Mouse (Mus musculus) hindbrain, embryonic 11.5 days (tissue): ENCODE measurements around the gene Ndufv3. TPM values are rescaled to one million over a fixed set of nuclear protein-coding genes. Genes with fewer than 3 reads are reported as not detected.

Source experiments
- ATAC-seq: fragments of 200-750 bp; cut with Nextera tagmentation; 2 replicates; pipeline ENCODE4 v1.8.0; 2017; ENCODE audit warnings: mild to moderate bottlenecking, moderate TSS enrichment, moderate library complexity; ENCODE audit not compliant: low FRiP score
- DNase-seq: peaks from one replicate; pipeline ENCODE4 v3.0.0-alpha.2; 2015; ENCODE audit warnings: low spot score
- H3K27ac ChIP-seq: fragments of 300-500 bp; sonication (generic); 2 replicates; pipeline ENCODE4 v1.5.1; 2014; ENCODE audit warnings: mild to moderate bottlenecking, low read depth, low read length
- H3K27me3 ChIP-seq: fragments of 300-500 bp; sonication (generic); 2 replicates; pipeline ENCODE4 v1.6.1; 2014; ENCODE audit warnings: mild to moderate bottlenecking, low read length, moderate library complexity, mixed read lengths; ENCODE audit not compliant: control insufficient read depth, insufficient read depth
- H3K36me3 ChIP-seq: fragments of 300-500 bp; sonication (generic); 2 replicates; pipeline ENCODE4 v1.6.1; 2014; ENCODE audit warnings: mild to moderate bottlenecking, low read length, moderate library complexity, mixed read lengths; ENCODE audit not compliant: control insufficient read depth, insufficient read depth
- H3K4me1 ChIP-seq: fragments of 300-500 bp; sonication (generic); replicated peaks from 2 replicates; pipeline ENCODE4 v1.6.1; 2014; ENCODE audit warnings: low read length, mixed read lengths; ENCODE audit not compliant: control insufficient read depth, insufficient read depth
- H3K4me2 ChIP-seq: fragments of 300-500 bp; sonication (generic); replicated peaks from 2 replicates; pipeline ENCODE4 v1.6.1; 2014; ENCODE audit warnings: mild to moderate bottlenecking, low read depth, low read length
- H3K4me3 ChIP-seq: fragments of 300-500 bp; sonication (generic); 2 replicates; pipeline ENCODE4 v1.5.1; 2014; ENCODE audit warnings: low read depth, low read length
- H3K9ac ChIP-seq: fragments of 300-500 bp; sonication (generic); 2 replicates; pipeline ENCODE4 v1.6.1; 2014; ENCODE audit warnings: low read depth, low read length
- H3K9me3 ChIP-seq: fragments of 300-500 bp; sonication (generic); 2 replicates; pipeline ENCODE4 v1.6.1; 2016; ENCODE audit warnings: low read length; ENCODE audit not compliant: control insufficient read depth
- WGBS: fragments of 180-500 bp; shearing (Covaris S2); extraction: QIAGEN DNeasy Blood & Tissue Kit; methylation state at CpG from one replicate; pipeline ENCODE4 v1.1.7; 2014; 5-methylcytosine and 5-hydroxymethylcytosine counted together
- polyA plus RNA-seq: library from polyadenylated mRNA; unstranded; fragments of >200 nt; fragmentation: Nextera tagmentation; extraction: Ambion mirVana; gene quantifications from 2 replicates; pipeline ENCODE4 v1.2.1, GENCODE M21; 2014

Ndufv3 gene
- 253 TPM in 2 replicates for polyA plus RNA-seq

- no peaks in the 10 kb centered on the region for H3K27me3 ChIP-seq
- peak; percentile 95 for ATAC-seq
Observed at GRCm38 (mm10) chr17:31519946-31520838, at the start of gene Ndufv3, which contains the start of gene Wdr4. TSS of gene Ndufv3 (plus strand) at chr17:31520115. TSS of gene Wdr4 (minus strand) at chr17:31519980.

GRCm38 (mm10) chr17:31470766-31471418, 49.0 kb upstream of the Ndufv3 start:
- DNase-seq (peak; percentile 58), ATAC-seq (no peak)
- Histone ChIP-seq H3K9ac (no peak overlapping the region), H3K36me3 (0 out of 2 replicates have a peak, but pooled peaks cover 2% of the 10 kb centered on the region), H3K27me3 (no peaks in the 10 kb centered on the region), H3K27ac (no peak overlapping the region), H3K4me3 (no peak overlapping the region), H3K4me2 (no peak overlapping the region), H3K9me3 (no peaks in the 10 kb centered on the region), H3K4me1 (0 out of 2 replicates have a peak, but pooled peaks cover 3% of the 10 kb centered on the region)
- WGBS = 55% methylated on average over 5 of the region's 5 CpGs

More at GRCm38 (mm10) chr17:31519946-31520838, at the start of gene Ndufv3, which contains the start of gene Wdr4:
- Histone ChIP-seq H3K4me3 (peak within 1 kb of the TSS; percentile 71), H3K27ac (0 out of 2 replicates have a peak within 1 kb of the TSS, but pooled peaks have one; percentile 24), H3K9ac (peak within 1 kb of the TSS; percentile 67), H3K4me2 (peak within 1 kb of the TSS; percentile 64), H3K9me3 (no peaks in the 10 kb centered on the region), H3K4me1 (no peaks in the 10 kb centered on the region; the same call in 1 of the 2 replicates), H3K36me3 (no peaks in the 10 kb centered on the region)
- DNase-seq = peak; percentile 100
- under 1% methylated on average over 45 of the region's 45 CpGs for WGBS

DNA sequence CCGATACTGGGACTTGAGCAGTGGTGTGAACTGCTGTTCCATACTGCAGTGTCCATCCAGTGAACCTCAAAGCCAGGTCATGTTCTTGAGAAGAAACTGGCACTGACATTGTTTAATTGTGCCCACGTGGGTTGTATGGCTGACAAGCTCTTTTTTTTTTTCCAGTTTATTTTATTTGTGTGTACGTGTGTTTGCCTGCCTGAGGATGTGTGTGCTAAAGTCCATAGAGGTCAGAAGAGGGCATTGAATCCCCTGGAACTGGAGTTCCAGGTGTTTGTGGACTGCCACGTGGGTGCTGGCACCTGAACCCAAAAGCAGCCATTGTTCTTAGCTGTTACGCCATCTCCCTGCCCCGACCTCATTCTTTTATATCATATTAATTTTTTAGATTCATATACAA, 45.5 kb upstream of the Ndufv3 start:
- 0 out of 2 replicates have a peak, but pooled peaks cover 3% of the 10 kb centered on the region for H3K4me1 ChIP-seq
- H3K9ac ChIP-seq = no peak overlapping the region
- no peaks in the 10 kb centered on the region for H3K36me3 ChIP-seq
- H3K27ac ChIP-seq = no peak overlapping the region
- H3K4me2 ChIP-seq = no peak overlapping the region
- no peaks in the 10 kb centered on the region for H3K9me3 ChIP-seq
- no peaks in the 10 kb centered on the region for H3K27me3 ChIP-seq
- no peak overlapping the region for H3K4me3 ChIP-seq
- ATAC-seq (no peak), DNase-seq (no peak)
- 75% methylated on average over 6 of the region's 6 CpGs for WGBS

GRCm38 (mm10) chr17:31478606-31479005, 41.3 kb upstream of the Ndufv3 start:
- 75% methylated on average over 7 of the region's 7 CpGs for WGBS
- ATAC-seq = no peak
- DNase-seq = no peak
- Histone ChIP-seq H3K27me3 (no peaks in the 10 kb centered on the region), H3K27ac (no peak overlapping the region), H3K9me3 (no peaks in the 10 kb centered on the region), H3K4me1 (no peaks in the 10 kb centered on the region), H3K9ac (no peak overlapping the region), H3K4me3 (no peak overlapping the region), H3K36me3 (no peaks in the 10 kb centered on the region), H3K4me2 (no peak overlapping the region)

DNA sequence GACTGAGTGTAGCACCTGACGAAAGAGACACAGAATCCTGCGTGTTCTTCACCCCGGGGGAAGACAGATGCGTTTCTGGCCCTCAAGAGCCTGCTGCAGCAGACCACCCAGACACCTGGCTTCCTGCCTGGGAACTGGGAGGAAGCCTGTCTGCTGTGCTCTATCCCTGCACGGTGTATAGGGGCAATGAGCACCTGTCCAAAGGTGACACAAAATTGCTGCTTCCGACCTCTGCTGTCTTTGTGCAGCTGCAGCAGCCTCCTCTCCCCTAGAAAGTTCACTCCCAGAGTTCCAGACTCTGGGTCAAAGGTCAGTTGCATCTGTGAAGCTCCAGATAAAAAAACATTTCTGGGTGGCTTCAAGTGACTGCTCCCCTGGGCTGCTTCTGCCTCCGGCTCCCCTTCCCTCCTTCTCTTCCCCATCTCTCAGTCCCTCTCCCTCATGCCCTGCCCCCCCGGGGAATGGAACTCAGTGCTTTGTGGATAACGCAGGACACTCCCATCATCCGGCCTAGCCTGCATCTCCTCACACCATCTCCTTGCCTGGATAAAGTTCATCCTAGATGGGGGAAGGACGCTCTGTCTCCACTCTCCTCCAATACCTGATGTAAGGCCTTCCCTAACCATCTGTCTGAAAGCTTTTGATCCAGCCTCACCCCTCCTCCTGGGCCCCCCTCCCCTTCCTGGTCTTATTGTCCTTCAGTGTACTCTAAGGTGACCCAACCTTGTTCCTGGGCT, 40.6 kb upstream of the Ndufv3 start:
- ATAC-seq (no peak), DNase-seq (no peak)
- no peak overlapping the region for H3K4me3 ChIP-seq
- H3K4me2 ChIP-seq = no peak overlapping the region
- no peaks in the 10 kb centered on the region for H3K27me3 ChIP-seq
- H3K9me3 ChIP-seq = no peaks in the 10 kb centered on the region
- 56% methylated on average over 11 of the region's 11 CpGs for WGBS
- H3K27ac ChIP-seq = no peak overlapping the region
- no peaks in the 10 kb centered on the region for H3K36me3 ChIP-seq
- H3K9ac ChIP-seq = no peak overlapping the region
- no peaks in the 10 kb centered on the region for H3K4me1 ChIP-seq

DNA sequence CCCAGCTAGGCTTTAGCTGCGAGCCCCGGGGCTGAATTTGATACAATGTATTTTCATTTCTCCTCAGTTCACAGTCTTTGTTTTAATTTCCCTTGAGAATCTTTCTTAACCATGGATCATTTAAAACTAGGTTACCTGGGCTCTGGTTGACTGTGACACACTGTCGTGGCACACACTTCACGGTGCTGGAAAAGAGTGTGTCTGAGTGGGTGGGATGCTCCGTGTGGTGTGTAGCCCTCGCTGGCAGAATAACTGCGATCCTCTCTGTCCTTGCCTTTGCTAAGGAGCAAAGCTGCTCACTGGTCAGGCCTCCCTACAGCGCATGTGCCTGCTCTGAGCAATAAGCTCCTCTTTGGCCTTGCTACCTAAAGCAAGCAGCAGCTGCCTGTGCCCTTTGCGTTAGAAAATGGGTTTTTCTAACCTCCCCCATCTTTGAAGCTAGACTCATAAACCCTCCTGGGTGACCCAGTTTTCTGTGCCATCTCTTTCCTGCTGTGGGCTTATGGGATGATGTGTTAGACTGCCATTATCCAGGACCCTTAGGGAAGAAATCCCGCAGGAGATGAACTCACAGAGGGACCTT, 33.2 kb upstream of the Ndufv3 start:
- Histone ChIP-seq H3K27me3 (no peaks in the 10 kb centered on the region), H3K9me3 (no peaks in the 10 kb centered on the region), H3K9ac (no peak overlapping the region), H3K4me2 (no peak overlapping the region), H3K27ac (no peak overlapping the region), H3K4me1 (no peaks in the 10 kb centered on the region), H3K4me3 (no peak overlapping the region), H3K36me3 (no peaks in the 10 kb centered on the region)
- WGBS = 83% methylated on average over 10 of the region's 10 CpGs
- ATAC-seq = no peak
- no peak for DNase-seq

DNA sequence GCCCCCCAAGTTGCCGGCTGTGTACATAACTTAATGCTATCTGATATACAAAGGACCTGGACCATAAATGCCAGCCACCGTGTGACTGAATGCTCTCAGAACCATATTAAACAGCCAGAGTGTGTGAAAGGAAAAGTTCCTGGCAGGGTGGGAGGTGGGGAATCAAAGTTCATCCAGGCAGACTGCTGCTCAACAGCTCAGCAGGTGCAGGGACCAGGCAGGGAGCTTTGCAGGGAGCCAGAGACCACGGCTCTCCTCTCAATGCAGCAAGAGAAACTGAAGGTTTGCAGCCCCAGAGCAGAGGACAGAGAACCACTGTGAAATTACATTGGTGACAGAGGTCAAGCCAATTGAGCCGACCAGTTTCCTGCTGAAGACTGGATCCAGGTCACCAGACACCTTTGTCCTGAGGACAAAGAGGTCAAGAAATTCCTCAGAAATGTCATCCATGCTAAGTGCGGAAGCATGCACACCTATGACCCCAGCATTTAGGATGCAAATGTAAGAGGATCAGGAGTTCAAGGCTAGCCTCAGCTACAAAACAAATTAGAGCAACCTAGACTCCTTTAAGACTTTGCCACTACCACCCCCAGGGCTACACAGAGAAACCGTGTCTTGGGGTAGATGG, 32.4 kb upstream of the Ndufv3 start:
- DNase-seq (no peak), ATAC-seq (no peak)
- Histone ChIP-seq H3K9me3 (no peaks in the 10 kb centered on the region), H3K9ac (no peak overlapping the region), H3K4me2 (no peak overlapping the region), H3K4me1 (no peaks in the 10 kb centered on the region), H3K36me3 (no peaks in the 10 kb centered on the region), H3K27me3 (no peaks in the 10 kb centered on the region), H3K4me3 (no peak overlapping the region), H3K27ac (no peak overlapping the region)
- WGBS = 23% methylated on average over 6 of the region's 6 CpGs

DNA sequence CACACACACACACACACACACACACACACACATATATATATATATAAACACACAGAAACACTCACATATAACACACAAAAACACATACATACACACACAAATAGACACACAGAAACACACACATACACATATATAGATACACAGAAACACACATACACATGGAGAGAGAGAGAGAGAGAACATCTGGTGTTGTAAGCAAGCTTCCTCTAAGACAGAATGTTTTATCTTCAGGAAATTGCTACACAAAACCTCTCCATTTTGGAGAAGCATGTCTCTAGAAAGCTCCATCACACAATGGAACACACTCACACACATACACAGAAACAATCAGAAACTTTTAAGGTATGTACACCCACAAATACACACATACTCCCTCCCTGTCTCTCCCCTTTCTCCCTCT, 28.6 kb upstream of the Ndufv3 start:
- Histone ChIP-seq H3K4me1 (no peaks in the 10 kb centered on the region), H3K27me3 (no peaks in the 10 kb centered on the region), H3K9ac (no peak overlapping the region)

More for the DNA sequence above, 28.6 kb upstream of the Ndufv3 start:
- Histone ChIP-seq H3K9me3 (no peaks in the 10 kb centered on the region), H3K4me2 (no peak overlapping the region), H3K36me3 (peaks cover 2% of the 10 kb centered on the region; the same call in 1 of the 2 replicates), H3K27ac (no peak overlapping the region), H3K4me3 (no peak overlapping the region)
- ATAC-seq (no peak), DNase-seq (no peak)
